Mouse (Mus musculus): ENCODE results near the gene Rnf223.

DNA sequence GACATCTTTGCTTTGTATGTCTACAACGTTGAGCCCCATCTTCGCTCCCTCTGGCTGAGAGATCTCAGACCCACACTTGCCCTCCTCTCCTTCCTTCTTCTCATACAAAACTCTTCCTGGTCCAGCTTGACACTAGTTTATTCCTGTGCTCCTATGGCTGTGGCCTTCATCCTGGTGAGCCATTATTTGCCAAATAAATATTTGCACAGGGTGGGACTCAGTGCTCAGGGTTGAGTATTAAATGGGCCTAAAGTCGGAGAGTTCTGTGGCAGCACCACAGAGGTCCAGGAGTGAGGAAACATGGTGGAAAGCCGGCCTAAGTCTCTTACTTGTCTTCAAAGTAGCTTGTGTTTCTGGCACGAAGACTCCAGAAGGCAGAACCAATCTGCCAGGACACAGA, 36.6 kb upstream of the Rnf223 start:
- TF ChIP-seq CTCF (IDR thresholded peaks at IDR 0.05; ENCODE audit: control insufficient read depth, insufficient read depth, low read length) (no peak), POLR2A (IDR thresholded peaks at IDR 0.05; ENCODE audit: borderline replicate concordance, control insufficient read depth, low read depth, low read length) (no peak)
